Mouse (Mus musculus): Measurements from ENCODE around the gene Abcc2. TPM values are rescaled to one million over a fixed set of nuclear protein-coding genes. Genes with fewer than 3 reads are reported as not detected.

Gene Abcc2
- total and polyA plus RNA-seq, 2 experiments: 298 to 488 TPM

DNA sequence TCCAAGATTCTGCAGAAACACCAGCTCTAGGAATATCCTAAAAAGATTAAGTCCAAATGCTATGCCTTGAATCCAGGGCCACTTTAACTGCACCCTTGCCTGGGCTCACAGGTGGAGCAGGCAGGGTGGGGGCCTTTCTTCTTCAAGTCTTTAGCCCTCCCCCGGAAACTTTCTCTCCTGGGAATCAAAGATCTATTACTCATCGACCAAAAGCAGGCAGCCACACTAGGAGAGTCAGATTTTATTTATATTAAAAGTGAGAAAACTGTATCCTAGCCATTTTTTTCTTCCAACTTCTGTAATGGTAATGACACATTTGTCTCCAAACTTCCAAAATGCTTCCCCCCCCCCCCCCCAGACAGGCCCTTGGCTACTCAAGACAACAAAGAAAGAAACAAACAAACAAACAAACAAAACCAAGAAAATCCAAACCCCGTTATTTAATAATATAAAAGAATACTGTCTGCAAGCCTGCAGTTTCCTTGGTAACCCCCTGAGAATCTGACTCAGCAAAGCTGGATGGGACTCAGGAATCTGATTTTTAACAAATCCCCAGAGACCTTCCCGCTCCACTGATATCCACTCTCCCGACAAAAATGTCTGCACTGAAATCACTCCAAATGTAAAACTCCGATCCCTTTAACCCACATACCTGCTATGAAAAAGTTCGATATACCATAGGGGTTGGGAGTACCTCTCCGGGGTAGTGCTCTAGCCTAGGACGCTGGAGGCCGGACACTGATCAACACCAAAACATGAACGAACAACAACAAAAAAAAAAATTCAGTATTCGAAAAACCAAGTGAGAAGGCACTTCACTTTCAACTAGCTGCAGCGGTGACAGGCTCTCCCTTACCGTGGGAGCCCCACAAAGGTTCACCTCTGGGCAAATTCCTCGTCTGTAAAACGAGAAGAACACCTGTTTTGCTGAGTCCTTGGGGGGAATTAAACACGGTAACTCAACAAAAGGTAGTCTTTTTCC is 96.4 kb downstream of the Abcc2 start:
- H3K27me3 ChIP-seq (ENCODE audit: control insufficient read depth, insufficient read depth, low read length): no peaks in the 10 kb centered on the region
- TF ChIP-seq POLR2A (IDR thresholded peaks at IDR 0.05; ENCODE audit: extremely low read depth, insufficient read depth, low read length): no peak
- no peak for TF ChIP-seq CTCF (IDR thresholded peaks at IDR 0.05; ENCODE audit: low read depth, low read length)
- peaks cover 54% of the 10 kb centered on the region for H3K79me2 ChIP-seq (ENCODE audit: control insufficient read depth, insufficient read depth, low read length)
- peaks cover 7% of the 10 kb centered on the region; the same call in 1 of the 2 replicates for H3K4me1 ChIP-seq (ENCODE audit: control insufficient read depth, insufficient read depth, low read length)
- H3K36me3 ChIP-seq (ENCODE audit: control insufficient read depth, insufficient read depth, low read length): peaks cover 12% of the 10 kb centered on the region
- no peak overlapping the region for H3K9ac ChIP-seq (ENCODE audit: low read depth, low read length)
- no peak for DNase-seq (ENCODE audit: extremely low read depth, low read depth, low spot score)
- no peak overlapping the region for H3K27ac ChIP-seq (replicated peaks; ENCODE audit: insufficient read depth, low read depth, low read length)
- no peak overlapping the region for H3K4me3 ChIP-seq (ENCODE audit: insufficient read depth, low read depth, low read length)
- 66% methylated on average over 17 of the region's 17 CpGs for WGBS

- Histone ChIP-seq H3K27ac (replicated peaks; ENCODE audit: insufficient read depth, low read depth, low read length) (0 out of 2 replicates have a peak overlapping the region, but pooled peaks have one; percentile 23), H3K4me3 (ENCODE audit: insufficient read depth, low read depth, low read length) (peak overlapping the region; percentile 63), H3K79me2 (ENCODE audit: control insufficient read depth, insufficient read depth, low read length) (peaks cover 59% of the 10 kb centered on the region), H3K4me1 (ENCODE audit: control insufficient read depth, insufficient read depth, low read length) (peaks cover 10% of the 10 kb centered on the region), H3K36me3 (ENCODE audit: control insufficient read depth, insufficient read depth, low read length) (peaks cover 6% of the 10 kb centered on the region; the same call in 1 of the 2 replicates), H3K9ac (ENCODE audit: low read depth, low read length) (peak overlapping the region; percentile 70), H3K27me3 (ENCODE audit: control insufficient read depth, insufficient read depth, low read length) (no peaks in the 10 kb centered on the region)
- DNase-seq (ENCODE audit: extremely low read depth, low read depth, low spot score): no peak
- WGBS: 32% methylated on average over 41 of the region's 41 CpGs
- TF ChIP-seq POLR2A (IDR thresholded peaks at IDR 0.05; ENCODE audit: extremely low read depth, insufficient read depth, low read length): no peak
- peak; percentile 14; the same call in 1 of the 2 replicates for TF ChIP-seq CTCF (IDR thresholded peaks at IDR 0.05; ENCODE audit: low read depth, low read length)
These were observed 97.6 kb downstream of the Abcc2 start for GRCm38 (mm10) chr19:43879401-43880212.

- peaks cover 60% of the 10 kb centered on the region for H3K79me2 ChIP-seq (ENCODE audit: control insufficient read depth, insufficient read depth, low read length)
- H3K27me3 ChIP-seq (ENCODE audit: control insufficient read depth, insufficient read depth, low read length): no peaks in the 10 kb centered on the region
- no peak overlapping the region for H3K4me3 ChIP-seq (ENCODE audit: insufficient read depth, low read depth, low read length)
- DNase-seq (ENCODE audit: extremely low read depth, low read depth, low spot score): no peak
- H3K36me3 ChIP-seq (ENCODE audit: control insufficient read depth, insufficient read depth, low read length): peaks cover 5% of the 10 kb centered on the region; the same call in 1 of the 2 replicates
- 54% methylated on average over 3 of the region's 3 CpGs for WGBS
- no peak overlapping the region for H3K27ac ChIP-seq (replicated peaks; ENCODE audit: insufficient read depth, low read depth, low read length)
- H3K9ac ChIP-seq (ENCODE audit: low read depth, low read length): no peak overlapping the region
- peaks cover 13% of the 10 kb centered on the region for H3K4me1 ChIP-seq (ENCODE audit: control insufficient read depth, insufficient read depth, low read length)
- TF ChIP-seq POLR2A (IDR thresholded peaks at IDR 0.05; ENCODE audit: extremely low read depth, insufficient read depth, low read length) (no peak), CTCF (IDR thresholded peaks at IDR 0.05; ENCODE audit: low read depth, low read length) (no peak)
These were observed 98.4 kb downstream of the Abcc2 start for GRCm38 (mm10) chr19:43880420-43880819.

- TF ChIP-seq POLR2A (IDR thresholded peaks at IDR 0.05; ENCODE audit: extremely low read depth, insufficient read depth, low read length): no peak
- TF ChIP-seq CTCF (IDR thresholded peaks at IDR 0.05; ENCODE audit: low read depth, low read length): peak; percentile 72
These were observed 99.6 kb downstream of the Abcc2 start for GRCm38 (mm10) chr19:43881615-43882014.

DNA sequence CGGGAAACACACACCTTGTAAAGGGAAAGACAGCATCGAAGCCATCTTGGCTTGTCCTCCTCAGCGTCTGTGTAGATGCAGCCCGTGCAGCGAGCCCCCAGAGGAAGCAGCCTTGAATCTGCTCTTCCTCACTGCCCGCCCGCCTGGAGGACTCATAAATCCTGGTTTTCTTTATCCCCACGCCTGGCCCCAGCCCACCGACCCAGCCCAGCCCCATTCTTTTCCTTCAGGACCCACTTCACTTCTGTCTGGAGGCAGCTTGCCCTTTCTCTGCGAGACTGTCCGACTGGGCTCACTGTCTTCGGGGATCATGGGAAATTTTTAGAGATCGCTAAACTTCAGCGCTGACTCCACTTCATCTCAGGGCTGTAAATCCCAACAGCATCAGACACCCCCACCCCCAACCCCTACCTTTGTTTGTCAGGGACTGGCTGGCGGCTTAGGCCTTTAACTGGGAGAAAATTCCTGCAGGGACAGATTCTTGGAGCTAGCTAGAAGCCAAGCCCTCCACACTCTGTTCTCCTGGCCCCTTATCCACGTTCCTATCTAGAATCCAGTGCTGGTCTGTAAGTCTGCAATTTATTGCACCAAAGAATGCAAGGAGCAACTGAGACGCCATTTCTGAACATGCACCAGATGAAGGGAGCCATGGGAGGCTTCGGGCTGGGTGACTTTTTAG is 101.0 kb downstream of the Abcc2 start:
- H3K27ac ChIP-seq (replicated peaks; ENCODE audit: insufficient read depth, low read depth, low read length): no peak overlapping the region
- no peak for TF ChIP-seq POLR2A (IDR thresholded peaks at IDR 0.05; ENCODE audit: extremely low read depth, insufficient read depth, low read length)
- no peak for TF ChIP-seq CTCF (IDR thresholded peaks at IDR 0.05; ENCODE audit: low read depth, low read length)
- H3K79me2 ChIP-seq (ENCODE audit: control insufficient read depth, insufficient read depth, low read length): peaks cover 68% of the 10 kb centered on the region
- H3K4me3 ChIP-seq (ENCODE audit: insufficient read depth, low read depth, low read length): no peak overlapping the region
- H3K4me1 ChIP-seq (ENCODE audit: control insufficient read depth, insufficient read depth, low read length): peaks cover 25% of the 10 kb centered on the region
- 81% methylated on average over 18 of the region's 18 CpGs for WGBS
- peaks cover 5% of the 10 kb centered on the region; the same call in 1 of the 2 replicates for H3K36me3 ChIP-seq (ENCODE audit: control insufficient read depth, insufficient read depth, low read length)
- H3K27me3 ChIP-seq (ENCODE audit: control insufficient read depth, insufficient read depth, low read length): no peaks in the 10 kb centered on the region
- no peak for DNase-seq (ENCODE audit: extremely low read depth, low read depth, low spot score)
- no peak overlapping the region for H3K9ac ChIP-seq (ENCODE audit: low read depth, low read length)

More at GRCm38 (mm10) chr19:43881615-43882014, 99.6 kb downstream of the Abcc2 start:
- DNase-seq (ENCODE audit: extremely low read depth, low read depth, low spot score): no peak
- Histone ChIP-seq H3K27me3 (ENCODE audit: control insufficient read depth, insufficient read depth, low read length) (no peaks in the 10 kb centered on the region), H3K36me3 (ENCODE audit: control insufficient read depth, insufficient read depth, low read length) (peaks cover 5% of the 10 kb centered on the region; the same call in 1 of the 2 replicates), H3K27ac (replicated peaks; ENCODE audit: insufficient read depth, low read depth, low read length) (no peak overlapping the region), H3K4me1 (ENCODE audit: control insufficient read depth, insufficient read depth, low read length) (peaks cover 21% of the 10 kb centered on the region), H3K4me3 (ENCODE audit: insufficient read depth, low read depth, low read length) (no peak overlapping the region), H3K9ac (ENCODE audit: low read depth, low read length) (no peak overlapping the region), H3K79me2 (ENCODE audit: control insufficient read depth, insufficient read depth, low read length) (peaks cover 68% of the 10 kb centered on the region)
- 86% methylated on average over 7 of the region's 7 CpGs for WGBS

All from liver, adult 2 months (tissue).